Mouse (Mus musculus) intestine, postnatal 0 days (tissue): ENCODE data around the gene Map3k5. TPM values are rescaled to one million over a fixed set of nuclear protein-coding genes. Genes with fewer than 3 reads are reported as not detected.
A peak's percentile ranks its signal among the peaks of the same experiment; 100 is the strongest.

ENCODE experiments used
- ATAC-seq: fragments of 200-750 bp; cut with Nextera tagmentation; 2 replicates; pipeline ENCODE4 v1.8.0; 2017; ENCODE audit warnings: mild to moderate bottlenecking, moderate TSS enrichment, moderate library complexity
- H3K27ac ChIP-seq: fragments of 300-500 bp; sonication (generic); 2 replicates; pipeline ENCODE4 v1.5.1; 2014; ENCODE audit warnings: mild to moderate bottlenecking, low read depth, low read length, moderate library complexity
- H3K27me3 ChIP-seq: fragments of 300-500 bp; sonication (generic); replicated peaks from 2 replicates; pipeline ENCODE4 v1.6.1; 2014; ENCODE audit warnings: low read length, mixed read lengths; ENCODE audit not compliant: control insufficient read depth, insufficient read depth
- H3K36me3 ChIP-seq: fragments of 300-500 bp; sonication (generic); 2 replicates; pipeline ENCODE4 v1.6.1; 2014; ENCODE audit warnings: mild to moderate bottlenecking, moderate library complexity; ENCODE audit not compliant: control insufficient read depth, insufficient read depth
- H3K4me1 ChIP-seq: fragments of 300-500 bp; sonication (generic); replicated peaks from 2 replicates; pipeline ENCODE4 v1.6.1; 2014; ENCODE audit warnings: antibody characterized with exemption, low read length, mixed read lengths; ENCODE audit not compliant: control insufficient read depth, insufficient read depth
- H3K4me2 ChIP-seq: fragments of 300-500 bp; sonication (generic); replicated peaks from 2 replicates; pipeline ENCODE4 v1.6.1; 2014; ENCODE audit warnings: low read depth, mild to moderate bottlenecking, moderate library complexity
- H3K4me3 ChIP-seq: fragments of 300-500 bp; sonication (generic); 2 replicates; pipeline ENCODE4 v1.5.1; 2014; ENCODE audit warnings: low read depth, low read length
- H3K9ac ChIP-seq: fragments of 300-500 bp; sonication (generic); 2 replicates; pipeline ENCODE4 v1.6.1; 2014; ENCODE audit warnings: mild to moderate bottlenecking, low read depth, low read length
- H3K9me3 ChIP-seq: fragments of 300-500 bp; sonication (generic); 2 replicates; pipeline ENCODE4 v1.6.1; 2016; ENCODE audit warnings: mixed run types; ENCODE audit not compliant: control insufficient read depth
- CTCF ChIP-seq: sonication (generic); IDR thresholded peaks from 2 replicates; pipeline ENCODE4 v1.5.1; 2016; ENCODE audit warnings: low read depth, mild to moderate bottlenecking, control low read depth, antibody characterized with exemption, moderate library complexity
- WGBS: fragments of 180-500 bp; shearing (Covaris S2); extraction: QIAGEN DNeasy Blood & Tissue Kit; methylation state at CpG from one replicate; pipeline ENCODE4 v1.1.7; 2014; 5-methylcytosine and 5-hydroxymethylcytosine counted together
- polyA plus RNA-seq: library from polyadenylated mRNA; unstranded; fragments of >200 nt; fragmentation: Nextera tagmentation; extraction: Ambion mirVana; gene quantifications from 2 replicates; pipeline ENCODE4 v1.2.1, GENCODE M21; 2015

The Map3k5 gene
- polyA plus RNA-seq, 1 experiment from 2014 or later: 1.5 TPM

DNA sequence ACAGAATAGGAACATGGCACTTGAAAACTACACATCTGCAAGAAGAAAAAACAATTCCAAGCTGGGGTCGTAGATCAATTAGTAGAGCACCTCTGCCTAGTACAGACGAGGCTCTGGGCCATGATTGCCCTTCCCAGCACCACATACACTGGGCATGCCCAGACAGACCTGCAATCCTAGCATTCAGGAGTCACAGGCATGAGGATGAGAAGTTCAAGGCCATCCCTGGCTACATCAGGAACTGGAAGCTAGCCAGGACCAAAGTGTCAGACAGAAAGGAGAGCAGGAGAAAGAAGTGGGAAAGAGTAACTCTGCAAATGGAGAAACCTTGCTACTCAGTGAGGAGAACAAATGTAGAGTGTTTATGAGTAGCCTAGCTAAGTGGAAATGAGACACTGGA is 34.1 kb upstream of the Map3k5 start:
- Histone ChIP-seq H3K9ac (no peak overlapping the region), H3K4me2 (no peak overlapping the region), H3K4me1 (no peaks in the 10 kb centered on the region), H3K27ac (no peak overlapping the region), H3K4me3 (no peak overlapping the region), H3K27me3 (no peaks in the 10 kb centered on the region), H3K36me3 (peaks cover 26% of the 10 kb centered on the region; the same call in 1 of the 2 replicates), H3K9me3 (no peaks in the 10 kb centered on the region)
- 67% methylated on average over 2 of the region's 2 CpGs for WGBS
- ATAC-seq: no peak
- TF ChIP-seq CTCF: no peak

GRCm38 (mm10) chr10:19901992-19902391 is 32.3 kb upstream of the Map3k5 start:
- Histone ChIP-seq H3K4me3 (no peak overlapping the region), H3K4me1 (no peaks in the 10 kb centered on the region), H3K27me3 (no peaks in the 10 kb centered on the region), H3K9me3 (no peaks in the 10 kb centered on the region), H3K9ac (no peak overlapping the region), H3K4me2 (no peak overlapping the region), H3K36me3 (peaks cover 20% of the 10 kb centered on the region; the same call in 1 of the 2 replicates), H3K27ac (no peak overlapping the region)
- TF ChIP-seq CTCF: no peak
- peak; percentile 69 for ATAC-seq
- 56% methylated on average over 7 of the region's 7 CpGs for WGBS

- Histone ChIP-seq H3K36me3 (peaks cover 14% of the 10 kb centered on the region; the same call in 1 of the 2 replicates), H3K4me1 (no peaks in the 10 kb centered on the region), H3K27me3 (no peaks in the 10 kb centered on the region), H3K27ac (no peak overlapping the region), H3K9me3 (no peaks in the 10 kb centered on the region), H3K4me3 (no peak overlapping the region), H3K4me2 (no peak overlapping the region), H3K9ac (no peak overlapping the region)
- TF ChIP-seq CTCF: no peak
- WGBS: 82% methylated on average over 13 of the region's 13 CpGs
- ATAC-seq: no peak
Observed at GRCm38 (mm10) chr10:19904077-19904820, 30.0 kb upstream of the Map3k5 start.

GRCm38 (mm10) chr10:19907246-19907804 is 26.9 kb upstream of the Map3k5 start, which contains the start of gene Pex7:
Gene Pex7, minus strand, starts transcription at chr10:19907689.
- Histone ChIP-seq H3K36me3 (peaks cover 8% of the 10 kb centered on the region; the same call in 1 of the 2 replicates), H3K4me3 (peak within 1 kb of the TSS; percentile 69), H3K9me3 (no peaks in the 10 kb centered on the region), H3K9ac (peak within 1 kb of the TSS; percentile 91), H3K4me2 (peak within 1 kb of the TSS; percentile 54), H3K4me1 (no peaks in the 10 kb centered on the region), H3K27me3 (no peaks in the 10 kb centered on the region), H3K27ac (peak within 1 kb of the TSS; percentile 96)
- TF ChIP-seq CTCF: peak; percentile 90
- under 1% methylated on average over 60 of the region's 60 CpGs for WGBS
- peak; percentile 98 for ATAC-seq

DNA sequence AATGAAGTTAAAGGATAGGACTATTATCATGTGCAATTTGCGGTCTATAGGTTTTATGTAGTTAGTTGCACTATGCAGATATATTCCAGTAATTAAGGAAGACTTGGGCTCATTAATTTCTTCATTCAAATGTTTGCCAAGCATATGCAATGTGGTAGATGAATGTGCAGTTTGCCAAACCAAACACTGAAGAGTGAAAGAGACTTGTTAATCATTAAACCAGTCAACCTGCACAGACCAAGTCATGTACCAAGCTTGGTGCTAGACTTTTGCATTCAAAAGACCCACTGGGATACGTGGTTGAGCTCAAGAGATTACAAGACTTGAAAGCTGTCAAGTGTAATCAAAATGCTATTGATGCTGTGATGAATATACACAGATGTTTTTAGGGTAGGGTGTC is 26.2 kb upstream of the Map3k5 start:
- Histone ChIP-seq H3K4me3 (peak overlapping the region; percentile 69; the same call in 1 of the 2 replicates), H3K4me1 (no peaks in the 10 kb centered on the region), H3K27ac (peak overlapping the region; percentile 96; the same call in 1 of the 2 replicates), H3K27me3 (no peaks in the 10 kb centered on the region), H3K9ac (no peak overlapping the region), H3K9me3 (no peaks in the 10 kb centered on the region), H3K4me2 (peak overlapping the region; percentile 54), H3K36me3 (peaks cover 8% of the 10 kb centered on the region; the same call in 1 of the 2 replicates)
- ATAC-seq: no peak
- no peak for TF ChIP-seq CTCF
- WGBS: 51% methylated on average over 2 of the region's 2 CpGs

GRCm38 (mm10) chr10:19910516-19910915 is 23.8 kb upstream of the Map3k5 start:
- no peak for ATAC-seq
- Histone ChIP-seq H3K4me1 (no peaks in the 10 kb centered on the region), H3K9ac (no peak overlapping the region), H3K4me2 (no peak overlapping the region), H3K9me3 (no peaks in the 10 kb centered on the region), H3K27me3 (no peaks in the 10 kb centered on the region), H3K4me3 (no peak overlapping the region), H3K27ac (no peak overlapping the region), H3K36me3 (no peaks in the 10 kb centered on the region)
- WGBS: 51% methylated on average over 2 of the region's 2 CpGs
- TF ChIP-seq CTCF: no peak
